Mouse (Mus musculus) liver, embryonic 15.5 days (tissue): Measurements from ENCODE around the gene Hspa4. TPM values are rescaled to one million over a fixed set of nuclear protein-coding genes. Genes with fewer than 3 reads are reported as not detected.

Experiments
- ATAC-seq: fragments of 200-750 bp; cut with Nextera tagmentation; 2 replicates; pipeline ENCODE4 v1.8.0; 2017; ENCODE audit warnings: moderate number of reproducible peaks, mild to moderate bottlenecking, moderate library complexity; ENCODE audit not compliant: insufficient read depth
- H3K27ac ChIP-seq: fragments of 300-500 bp; sonication (generic); replicated peaks from 2 replicates; pipeline ENCODE4 v1.5.1; 2015; ENCODE audit warnings: mild to moderate bottlenecking, inconsistent platforms
- H3K27me3 ChIP-seq: fragments of 300-500 bp; sonication (generic); 2 replicates; pipeline ENCODE4 v1.6.1; 2015; ENCODE audit warnings: mild to moderate bottlenecking, inconsistent platforms
- H3K36me3 ChIP-seq: fragments of 300-500 bp; sonication (generic); replicated peaks from 2 replicates; pipeline ENCODE4 v1.6.1; 2015; ENCODE audit warnings: moderate library complexity, mild to moderate bottlenecking, inconsistent platforms
- H3K4me1 ChIP-seq: fragments of 300-500 bp; sonication (generic); replicated peaks from 2 replicates; pipeline ENCODE4 v1.6.1; 2015; ENCODE audit warnings: inconsistent platforms
- H3K4me2 ChIP-seq: fragments of 300-500 bp; sonication (generic); 2 replicates; pipeline ENCODE4 v1.6.1; 2015; ENCODE audit warnings: moderate library complexity, mild to moderate bottlenecking, inconsistent platforms
- H3K4me3 ChIP-seq: fragments of 300-500 bp; sonication (generic); replicated peaks from 2 replicates; pipeline ENCODE4 v1.5.1; 2015; ENCODE audit warnings: mild to moderate bottlenecking, inconsistent platforms
- H3K9ac ChIP-seq: fragments of 300-500 bp; sonication (generic); 2 replicates; pipeline ENCODE4 v1.6.1; 2015; ENCODE audit warnings: moderate library complexity, mild to moderate bottlenecking, inconsistent platforms
- H3K9me3 ChIP-seq: fragments of 300-500 bp; sonication (generic); replicated peaks from 2 replicates; pipeline ENCODE4 v1.6.1; 2016; ENCODE audit warnings: inconsistent platforms
- WGBS: fragments of 180-500 bp; shearing (Covaris S2); methylation state at CpG from one replicate; pipeline ENCODE4 v1.1.7; 2015; ENCODE audit warnings: mixed read lengths; ENCODE audit not compliant: insufficient replicate concordance; 5-methylcytosine and 5-hydroxymethylcytosine counted together
- polyA plus RNA-seq: library from polyadenylated mRNA; unstranded; fragments of >200 nt; fragmentation: Nextera tagmentation; extraction: Ambion mirVana; gene quantifications from 2 replicates; pipeline ENCODE4 v1.2.1, GENCODE M21; 2015

Gene Hspa4
- polyA plus RNA-seq, 1 experiment from 2014 or later = 41.7 TPM

- H3K4me3 ChIP-seq = no peak overlapping the region
- H3K9ac ChIP-seq = no peak overlapping the region
- H3K9me3 ChIP-seq = no peaks in the 10 kb centered on the region
- no peak overlapping the region for H3K4me2 ChIP-seq
- H3K36me3 ChIP-seq = no peaks in the 10 kb centered on the region
- WGBS = 74% methylated on average over 12 of the region's 12 CpGs
- H3K27me3 ChIP-seq = no peaks in the 10 kb centered on the region
- no peak overlapping the region for H3K27ac ChIP-seq
- no peak for ATAC-seq
- no peaks in the 10 kb centered on the region for H3K4me1 ChIP-seq
Measured at GRCm38 (mm10) chr11:53252186-53253119, 47.8 kb downstream of the Hspa4 start.

- WGBS = 78% methylated on average over 14 of the region's 14 CpGs
- Histone ChIP-seq H3K4me1 (no peaks in the 10 kb centered on the region), H3K36me3 (no peaks in the 10 kb centered on the region), H3K4me3 (no peak overlapping the region), H3K9ac (no peak overlapping the region), H3K27ac (no peak overlapping the region), H3K4me2 (no peak overlapping the region), H3K9me3 (no peaks in the 10 kb centered on the region), H3K27me3 (no peaks in the 10 kb centered on the region)
- ATAC-seq = no peak
Measured at GRCm38 (mm10) chr11:53250796-53251195, 49.5 kb downstream of the Hspa4 start.

DNA sequence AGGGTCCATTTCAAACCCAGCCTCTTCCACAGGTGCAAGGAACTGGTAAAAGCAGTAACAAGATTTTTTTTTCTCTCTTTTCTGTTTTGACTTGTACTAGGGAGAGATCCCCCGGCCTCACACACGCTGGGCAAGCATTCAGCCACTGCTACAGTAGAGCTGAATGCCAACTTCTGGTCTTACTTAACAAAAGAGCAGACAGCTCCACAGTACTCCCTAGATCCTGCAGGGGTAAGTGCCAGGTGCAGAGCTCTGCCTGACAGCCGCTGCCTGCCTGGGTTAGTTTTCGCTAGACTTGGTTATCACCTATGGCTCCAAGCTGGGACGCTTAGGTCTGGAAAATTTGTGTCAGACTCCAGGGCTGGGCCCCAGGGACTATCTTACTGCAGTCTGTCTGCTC lies 50.6 kb downstream of the Hspa4 start:
- Histone ChIP-seq H3K9me3 (no peaks in the 10 kb centered on the region), H3K4me1 (no peaks in the 10 kb centered on the region), H3K27me3 (no peaks in the 10 kb centered on the region), H3K9ac (no peak overlapping the region), H3K36me3 (no peaks in the 10 kb centered on the region), H3K4me3 (no peak overlapping the region), H3K27ac (no peak overlapping the region), H3K4me2 (no peak overlapping the region)
- ATAC-seq = no peak
- WGBS = 76% methylated on average over 5 of the region's 5 CpGs

DNA sequence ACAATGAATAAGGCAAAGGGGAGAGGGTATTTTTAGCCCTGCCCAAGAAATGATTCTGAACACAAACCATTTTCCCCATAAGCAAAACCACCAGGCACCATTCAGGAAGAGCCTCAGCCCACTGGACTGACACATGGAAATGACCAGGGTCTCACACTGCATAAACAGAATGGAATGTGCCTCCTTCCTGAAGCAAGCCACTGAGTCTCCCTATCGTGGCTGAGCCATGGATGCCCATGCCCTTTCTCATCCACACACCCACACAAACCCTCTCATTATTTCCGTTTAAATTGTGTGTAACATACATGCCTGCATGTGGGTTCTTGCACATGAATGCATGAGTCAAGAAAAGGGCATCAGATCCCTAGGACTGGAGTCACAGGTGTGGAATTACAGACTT lies 54.7 kb downstream of the Hspa4 start:
- Histone ChIP-seq H3K9ac (no peak overlapping the region), H3K27me3 (no peaks in the 10 kb centered on the region), H3K27ac (no peak overlapping the region), H3K4me3 (no peak overlapping the region), H3K36me3 (no peaks in the 10 kb centered on the region), H3K9me3 (no peaks in the 10 kb centered on the region), H3K4me2 (no peak overlapping the region), H3K4me1 (no peaks in the 10 kb centered on the region)
- no peak for ATAC-seq
- WGBS = 38% methylated on average over 2 of the region's 2 CpGs

DNA sequence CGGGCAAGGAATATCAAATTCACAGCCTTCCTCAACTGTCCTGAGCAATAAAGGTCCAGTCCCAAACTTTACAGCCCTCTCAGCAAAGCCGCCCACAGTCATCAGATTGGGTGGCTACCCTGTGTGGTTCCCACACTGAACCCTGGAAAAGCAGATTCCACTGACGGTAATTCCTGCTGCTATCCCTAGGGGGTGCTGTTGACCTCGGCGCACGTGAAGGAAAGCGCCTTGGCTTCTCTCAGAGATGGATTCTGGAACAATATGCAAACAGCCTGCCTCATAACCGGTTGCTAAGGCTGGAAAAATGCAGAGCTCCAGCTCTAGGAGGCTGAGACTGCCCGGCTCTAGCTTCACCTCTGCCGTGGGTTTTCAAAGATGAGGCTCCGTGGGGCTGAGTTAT lies 57.1 kb downstream of the Hspa4 start:
- no peaks in the 10 kb centered on the region for H3K4me1 ChIP-seq
- ATAC-seq = no peak
- H3K27me3 ChIP-seq = no peaks in the 10 kb centered on the region
- no peak overlapping the region for H3K4me3 ChIP-seq
- no peak overlapping the region for H3K27ac ChIP-seq
- no peaks in the 10 kb centered on the region for H3K36me3 ChIP-seq
- no peak overlapping the region for H3K4me2 ChIP-seq
- no peak overlapping the region for H3K9ac ChIP-seq
- no peaks in the 10 kb centered on the region for H3K9me3 ChIP-seq
- 50% methylated on average over 11 of the region's 11 CpGs for WGBS

- ATAC-seq = no peak
- H3K27ac ChIP-seq = no peak overlapping the region
- no peaks in the 10 kb centered on the region for H3K27me3 ChIP-seq
- H3K4me2 ChIP-seq = no peak overlapping the region
- H3K4me3 ChIP-seq = no peak overlapping the region
- 50% methylated on average over 9 of the region's 9 CpGs for WGBS
- H3K36me3 ChIP-seq = no peaks in the 10 kb centered on the region
- no peaks in the 10 kb centered on the region for H3K9me3 ChIP-seq
- H3K4me1 ChIP-seq = no peaks in the 10 kb centered on the region
- no peak overlapping the region for H3K9ac ChIP-seq
Measured at GRCm38 (mm10) chr11:53233590-53233989, 66.7 kb downstream of the Hspa4 start.

DNA sequence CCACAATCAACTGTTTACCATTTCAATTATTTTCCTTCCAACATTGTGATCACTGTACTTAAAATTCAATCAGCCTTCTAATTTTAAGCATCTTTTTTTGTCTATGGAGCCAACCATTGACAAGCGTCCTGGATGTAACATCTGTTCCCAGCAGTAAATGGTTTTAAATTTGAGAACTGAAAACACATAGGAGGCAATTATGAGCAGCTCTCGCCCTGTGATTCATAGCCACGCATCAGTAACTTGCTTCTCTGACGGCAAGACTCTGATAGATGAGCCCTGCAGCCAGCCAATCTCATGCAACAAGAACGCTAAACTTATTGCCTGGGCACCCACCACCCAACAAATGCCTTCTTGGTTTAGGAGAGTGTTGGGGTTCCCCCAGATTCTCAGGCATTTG lies 68.4 kb downstream of the Hspa4 start:
- no peaks in the 10 kb centered on the region for H3K27me3 ChIP-seq
- H3K9me3 ChIP-seq = no peaks in the 10 kb centered on the region
- no peak overlapping the region for H3K4me3 ChIP-seq
- 72% methylated on average over 5 of the region's 5 CpGs for WGBS
- no peak for ATAC-seq
- no peaks in the 10 kb centered on the region for H3K4me1 ChIP-seq
- H3K27ac ChIP-seq = no peak overlapping the region
- H3K9ac ChIP-seq = no peak overlapping the region
- H3K36me3 ChIP-seq = no peaks in the 10 kb centered on the region
- no peak overlapping the region for H3K4me2 ChIP-seq

DNA sequence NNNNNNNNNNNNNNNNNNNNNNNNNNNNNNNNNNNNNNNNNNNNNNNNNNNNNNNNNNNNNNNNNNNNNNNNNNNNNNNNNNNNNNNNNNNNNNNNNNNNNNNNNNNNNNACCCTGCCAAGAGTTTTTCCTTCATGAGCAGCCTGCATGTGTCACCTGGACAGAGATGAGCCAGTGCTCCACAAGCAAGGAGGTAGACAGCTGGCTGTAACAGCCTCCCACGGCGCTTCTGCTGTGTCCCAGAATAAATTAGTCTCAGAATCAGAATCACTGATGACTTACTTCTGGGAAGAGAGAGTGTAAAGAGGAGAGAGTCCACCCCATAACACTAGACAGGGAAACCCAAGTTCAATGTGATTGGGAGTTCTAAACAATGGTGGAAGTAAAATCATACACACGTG lies 71.2 kb downstream of the Hspa4 start:
- no peak for ATAC-seq
- Histone ChIP-seq H3K27ac (no peak overlapping the region), H3K27me3 (no peaks in the 10 kb centered on the region), H3K9ac (no peak overlapping the region), H3K36me3 (no peaks in the 10 kb centered on the region), H3K4me1 (no peaks in the 10 kb centered on the region), H3K4me2 (no peak overlapping the region), H3K9me3 (no peaks in the 10 kb centered on the region), H3K4me3 (no peak overlapping the region)
- WGBS = 77% methylated on average over 3 of the region's 3 CpGs

GRCm38 (mm10) chr11:53210876-53211275 lies 89.4 kb downstream of the Hspa4 start:
- H3K4me3 ChIP-seq = no peak overlapping the region
- 66% methylated on average over 9 of the region's 9 CpGs for WGBS
- no peak for ATAC-seq
- H3K27ac ChIP-seq = no peak overlapping the region
- no peak overlapping the region for H3K4me2 ChIP-seq
- H3K36me3 ChIP-seq = no peaks in the 10 kb centered on the region
- H3K9me3 ChIP-seq = no peaks in the 10 kb centered on the region
- no peak overlapping the region for H3K9ac ChIP-seq
- H3K27me3 ChIP-seq = no peaks in the 10 kb centered on the region
- H3K4me1 ChIP-seq = no peaks in the 10 kb centered on the region

Other genes with a start within 250 kb of the Hspa4 start
- gene Zcchc10, start 24.2 kb upstream of the Hspa4 start, polyA plus RNA-seq = 7.2 and 7.8 TPM in 2 replicates
- gene Aff4, start 50.4 kb upstream of the Hspa4 start, polyA plus RNA-seq = 8.0 and 9.7 TPM in 2 replicates
- gene Leap2, start 122.7 kb upstream of the Hspa4 start, polyA plus RNA-seq = 49.7 and 54.7 TPM in 2 replicates
- gene Uqcrq, start 130.4 kb upstream of the Hspa4 start, polyA plus RNA-seq = 473 and 512 TPM in 2 replicates
- gene Gdf9, start 130.6 kb upstream of the Hspa4 start, polyA plus RNA-seq = 0.13 and 0.24 TPM in 2 replicates
- gene Gm10447, start 156.7 kb upstream of the Hspa4 start, polyA plus RNA-seq = 0.09 and 0.13 TPM in 2 replicates
- 2.9 and 4.0 TPM in 2 replicates for gene Shroom1, start 156.7 kb upstream of the Hspa4 start, polyA plus RNA-seq
- not detected in 2 replicates for gene Gm9837, start 170.0 kb upstream of the Hspa4 start, polyA plus RNA-seq
- gene Gm9945, start 179.7 kb upstream of the Hspa4 start, polyA plus RNA-seq = 0.62 and 0.99 TPM in 2 replicates
- 18.7 and 23.0 TPM in 2 replicates for gene Sowaha, start 179.8 kb upstream of the Hspa4 start, polyA plus RNA-seq
- 18.2 and 18.3 TPM in 2 replicates for gene Sept8, start 218.8 kb upstream of the Hspa4 start, polyA plus RNA-seq